8 mouse cellular contexts compared by ENCODE assay signal in the genomic region with DNA sequence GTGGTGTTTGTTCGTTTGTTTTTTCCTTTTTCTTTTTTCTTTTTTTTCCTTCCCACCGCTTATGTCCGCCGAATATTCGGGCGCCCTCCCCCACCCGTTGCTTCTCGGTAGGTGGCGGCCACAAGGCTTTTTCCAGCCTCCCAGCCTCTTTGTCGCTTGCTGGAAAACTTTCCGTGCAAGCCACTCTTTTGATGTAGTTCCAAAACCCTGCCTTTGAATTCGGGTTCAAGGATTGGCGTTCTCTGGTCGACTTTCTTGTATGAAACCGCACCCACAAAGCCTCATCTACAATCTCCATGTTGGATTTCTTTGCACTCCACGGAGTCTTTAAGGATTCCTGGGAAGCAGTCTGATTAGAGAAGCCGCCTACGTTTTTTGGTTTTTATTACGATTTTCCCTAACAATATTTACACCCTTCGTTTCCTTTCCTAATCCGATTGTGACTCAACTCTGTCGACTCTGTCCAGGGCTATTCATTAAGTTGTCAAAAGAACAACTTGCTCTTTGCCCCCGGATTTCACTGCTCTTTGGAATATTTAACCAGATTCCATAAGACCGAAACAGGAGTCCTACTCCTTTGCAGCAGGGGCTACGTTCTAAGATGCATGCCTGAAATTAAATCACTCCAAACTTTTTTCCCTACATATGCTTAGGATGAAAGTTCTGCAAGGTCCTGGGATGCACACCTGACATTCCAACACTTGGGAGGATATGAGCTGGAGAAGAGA. TPM values are rescaled to one million over a fixed set of nuclear protein-coding genes. Genes with fewer than 3 reads are reported as not detected.
DNase-seq lines count a peak whose midpoint lies in the region; ATAC-seq and TF ChIP-seq lines count a peak whose summit lies in the region.

No protein-coding gene starts in this region.

- H3K4me3 ChIP-seq in hindbrain, embryonic 14.5 days (replicated peaks; ENCODE audit: low read length): peak overlapping the region; percentile 84
- H3K4me3 ChIP-seq in lung, postnatal 0 days (ENCODE audit: low read depth, low read length): peak overlapping the region; percentile 94

- CTCF ChIA-PET in Patski (lab: Charles Lee): interaction anchor here (1.7 kb wide), 1 partner anchor 15 kb away, joined by 5 read pairs; no protein-coding TSS in a partner anchor

- no peaks in the 10 kb centered on the region for H3K27me3 ChIP-seq in Patski
- H3K27me3 ChIP-seq in hindbrain, embryonic 14.5 days (ENCODE audit: control insufficient read depth, insufficient read depth, low read length): no peaks in the 10 kb centered on the region
- no peaks in the 10 kb centered on the region for H3K27me3 ChIP-seq in lung, postnatal 0 days (replicated peaks; ENCODE audit: insufficient read depth, low read length)

- in situ Hi-C loops in Patski (cut with MboI; ENCODE audit: low pct_unique_long_range_greater_than_20kb): no loop called here

- peak; percentile 47 for DNase-seq in Patski (ENCODE audit: low read depth, low spot score)
- DNase-seq in cerebellum, adult 9-10 months: peak; percentile 58
- DNase-seq in frontal cortex, postnatal 36 days (ENCODE audit: low spot score in 2 of 2): peak; percentile 46 to 62
- peak; percentile 63 for DNase-seq in hindbrain, embryonic 14.5 days (ENCODE audit: low spot score)
- DNase-seq in layer of hippocampus, postnatal 14 days (ENCODE audit: low spot score in 2 of 2): peak; percentile 46 to 82
- DNase-seq in lung, postnatal 0 days (ENCODE audit: low spot score): peak; percentile 83
- DNase-seq in retina, postnatal 1 day: peak; percentile 55
- no peak for DNase-seq in natural killer cell, adult 2 months (ENCODE audit: low spot score in 2 of 2)

- H3K4me1 ChIP-seq in hindbrain, embryonic 14.5 days (replicated peaks; ENCODE audit: control insufficient read depth, insufficient read depth, low read length): peaks cover 31% of the 10 kb centered on the region
- peaks cover 15% of the 10 kb centered on the region; the same call in 1 of the 2 replicates for H3K4me1 ChIP-seq in lung, postnatal 0 days (ENCODE audit: insufficient read depth, low read depth, low read length)

- peak overlapping the region; percentile 100 for H3K27ac ChIP-seq in hindbrain, embryonic 14.5 days
- H3K27ac ChIP-seq in lung, postnatal 0 days (ENCODE audit: low read length): peak overlapping the region; percentile 91

- H3K9me3 ChIP-seq in hindbrain, embryonic 14.5 days (ENCODE audit: control insufficient read depth, low read length): no peaks in the 10 kb centered on the region
- no peaks in the 10 kb centered on the region for H3K9me3 ChIP-seq in lung, postnatal 0 days (ENCODE audit: low read length)

- no peak for TF ChIP-seq CTCF in Patski (IDR thresholded peaks at IDR 0.05)
- peak; percentile 41 for TF ChIP-seq CTCF in lung, postnatal 0 days (IDR thresholded peaks at IDR 0.05)

- ATAC-seq in Patski: no peak
- no peak for ATAC-seq in hindbrain, embryonic 14.5 days (ENCODE audit: low FRiP score)
- ATAC-seq in lung, postnatal 0 days: no peak

- H3K9ac ChIP-seq in hindbrain, embryonic 14.5 days: peak overlapping the region; percentile 99
- H3K9ac ChIP-seq in lung, postnatal 0 days (replicated peaks; ENCODE audit: low read depth): peak overlapping the region; percentile 72

- TF ChIP-seq EP300 in lung, postnatal 0 days (IDR thresholded peaks at IDR 0.05): 0 out of 2 replicates have a peak, but pooled peaks have one; percentile 26

- POLR2A ChIA-PET in Patski (lab: Charles Lee): interaction anchor here (1.3 kb wide), 1 partner anchor 20 kb away, joined by 3 read pairs; no protein-coding TSS in a partner anchor

- peaks cover 8% of the 10 kb centered on the region for H3K36me3 ChIP-seq in hindbrain, embryonic 14.5 days (replicated peaks; ENCODE audit: control insufficient read depth, insufficient read depth)
- no peaks in the 10 kb centered on the region for H3K36me3 ChIP-seq in lung, postnatal 0 days (ENCODE audit: insufficient read depth, low read length)

- peak overlapping the region; percentile 60 for H3K4me2 ChIP-seq in hindbrain, embryonic 14.5 days (replicated peaks)
- H3K4me2 ChIP-seq in lung, postnatal 0 days (replicated peaks; ENCODE audit: low read depth, low read length): peak overlapping the region; percentile 78

- under 1% methylated on average over 25 of the region's 25 CpGs for WGBS in hindbrain, embryonic 14.5 days
- WGBS in lung, postnatal 0 days: 2% methylated on average over 25 of the region's 25 CpGs

RNA-seq across cellular contexts. Expression of gene Gtf2i, which starts 1.2 kb away (rescaled TPM):
- polyA plus RNA-seq in Patski (2021): 230 TPM
- 126 TPM in 2 replicates for polyA plus RNA-seq in hindbrain, embryonic 14.5 days (2014; fragmentation: Nextera tagmentation; extraction: Ambion mirVana)
- 100 to 1,000 TPM; 228 TPM for total RNA-seq in layer of hippocampus, postnatal 14 days (2021)
- polyA plus RNA-seq in lung, postnatal 0 days (2015; fragmentation: Nextera tagmentation; extraction: Ambion mirVana): 84.9 and 110 TPM in 2 replicates

Comparison
In these comparisons a context has a peak if more than half of its experiments do, and no peak if none do; other contexts are left out.
1. DNase-seq: peak in Patski (single experiment), cerebellum, adult 9-10 months (single experiment), frontal cortex, postnatal 36 days (2 of 2), hindbrain, embryonic 14.5 days (single experiment), layer of hippocampus, postnatal 14 days (2 of 2), lung, postnatal 0 days (single experiment) and retina, postnatal 1 day (single experiment); none in natural killer cell, adult 2 months (0 of 2).